Mouse (Mus musculus): Measurements from ENCODE around the gene Svbp. TPM values are rescaled to one million over a fixed set of nuclear protein-coding genes. Genes with fewer than 3 reads are reported as not detected.
A peak's percentile ranks its signal among the peaks of the same experiment; 100 is the strongest.

The Svbp gene
- polyA plus RNA-seq, 1 experiment from 2014 or later, result 164 TPM

DNA sequence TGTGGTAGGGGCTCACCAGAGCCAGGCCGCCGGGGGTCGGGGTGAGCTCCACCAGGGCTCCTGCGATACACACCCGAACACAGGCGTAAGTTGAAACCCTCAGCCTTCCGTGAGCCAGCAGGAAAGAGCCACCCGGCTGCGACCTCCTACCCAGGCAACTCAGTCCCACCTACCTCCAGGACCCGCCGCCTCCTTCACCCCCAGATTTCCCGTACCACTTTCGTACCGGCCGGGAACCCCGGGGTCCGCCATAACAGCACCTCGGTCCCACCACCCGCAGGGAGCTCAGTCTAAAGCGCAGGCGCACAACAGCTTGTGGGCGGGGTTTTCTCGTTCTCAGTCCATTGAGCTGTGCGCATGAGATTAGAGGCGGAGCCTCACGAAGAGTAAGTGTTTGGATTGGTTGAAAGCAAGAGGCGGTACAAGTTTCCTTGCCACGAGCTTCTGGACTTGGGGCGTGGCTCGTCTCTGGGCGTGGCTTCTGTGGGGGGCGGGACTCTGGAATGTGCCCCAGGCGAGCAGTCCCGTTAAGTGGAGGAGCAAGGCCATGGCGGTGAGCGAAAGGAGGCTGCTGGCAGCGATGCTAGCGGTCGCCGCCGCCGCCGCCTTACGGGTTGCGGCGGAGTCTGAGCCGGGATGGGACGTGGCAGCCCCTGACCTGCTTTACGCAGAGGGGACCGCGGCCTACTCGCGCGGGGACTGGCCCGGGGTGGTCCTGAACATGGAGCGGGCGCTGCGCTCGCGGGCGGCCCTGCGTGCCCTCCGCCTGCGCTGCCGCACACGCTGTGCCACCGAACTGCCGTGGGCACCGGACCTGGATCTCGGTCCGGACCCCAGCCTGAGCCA, 37.5 kb downstream of the Svbp start, which contains the start of the genes AU022252 and P3h1:
TSS of gene AU022252 (minus strand) at position 303 of the 846 bp plus-strand sequence.
TSS of gene P3h1 (plus strand) at position 506 of the 846 bp plus-strand sequence.
- H3K9ac ChIP-seq (ENCODE audit: low read length), result peak within 1 kb of the TSS; percentile 79
- no peaks in the 10 kb centered on the region for H3K4me1 ChIP-seq (ENCODE audit: control insufficient read depth, insufficient read depth, low read length)
- H3K36me3 ChIP-seq (ENCODE audit: control insufficient read depth, insufficient read depth, low read length), result no peaks in the 10 kb centered on the region
- no peaks in the 10 kb centered on the region for H3K9me3 ChIP-seq (ENCODE audit: control insufficient read depth, low read length)
- WGBS, result under 1% methylated on average over 71 of the region's 71 CpGs
- no peak within 1 kb of the TSS for H3K27ac ChIP-seq (replicated peaks; ENCODE audit: low read depth, low read length)
- ATAC-seq (ENCODE audit: insufficient number of reproducible peaks, low FRiP score, low TSS enrichment, low read depth) (peak; percentile 96), DNase-seq (ENCODE audit: low spot score) (peak; percentile 97)
- H3K4me3 ChIP-seq (ENCODE audit: low read depth, low read length), result peak within 1 kb of the TSS; percentile 89
- no peaks in the 10 kb centered on the region for H3K27me3 ChIP-seq (ENCODE audit: control insufficient read depth, insufficient read depth, low read length)
- peak within 1 kb of the TSS; percentile 88 for H3K4me2 ChIP-seq (ENCODE audit: low read depth, severe bottlenecking)

DNA sequence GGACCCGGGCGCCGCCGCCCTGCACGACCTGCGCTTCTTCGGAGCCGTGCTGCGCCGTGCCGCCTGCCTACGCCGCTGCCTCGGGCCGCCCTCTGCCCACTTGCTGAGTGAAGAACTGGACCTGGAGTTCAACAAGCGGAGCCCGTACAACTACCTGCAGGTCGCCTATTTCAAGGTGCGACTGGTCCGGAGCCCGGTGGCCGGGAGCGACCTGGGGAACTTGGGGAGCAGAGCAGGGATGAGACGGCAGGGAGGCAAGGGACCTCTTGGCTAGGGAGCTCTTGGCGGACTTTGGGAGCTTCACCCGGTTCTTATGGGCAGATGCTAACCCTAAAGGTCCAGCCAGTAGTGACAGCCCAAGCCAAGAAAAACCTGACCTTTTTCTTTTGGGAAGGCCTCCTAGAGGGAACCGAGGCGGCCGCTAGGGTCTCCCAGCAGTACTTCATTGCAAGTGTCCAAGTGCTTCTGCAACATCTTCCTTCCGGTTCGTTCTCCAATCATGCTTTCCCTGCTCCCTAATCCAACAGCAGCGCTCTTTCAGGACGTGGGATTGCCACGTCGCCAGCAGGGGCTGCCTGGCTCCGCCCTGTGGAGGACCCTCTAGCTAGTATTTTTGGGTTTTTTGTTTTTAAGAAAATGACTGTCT, 38.3 kb downstream of the Svbp start:
- H3K27ac ChIP-seq (replicated peaks; ENCODE audit: low read depth, low read length), result no peak overlapping the region
- DNase-seq (ENCODE audit: low spot score) (peak; percentile 65), ATAC-seq (ENCODE audit: insufficient number of reproducible peaks, low FRiP score, low TSS enrichment, low read depth) (no peak)
- no peaks in the 10 kb centered on the region for H3K9me3 ChIP-seq (ENCODE audit: control insufficient read depth, low read length)
- H3K4me2 ChIP-seq (ENCODE audit: low read depth, severe bottlenecking), result peak overlapping the region; percentile 88
- no peaks in the 10 kb centered on the region for H3K27me3 ChIP-seq (ENCODE audit: control insufficient read depth, insufficient read depth, low read length)
- H3K4me3 ChIP-seq (ENCODE audit: low read depth, low read length), result peak overlapping the region; percentile 89
- WGBS, result under 1% methylated on average over 36 of the region's 36 CpGs
- H3K9ac ChIP-seq (ENCODE audit: low read length), result peak overlapping the region; percentile 79
- H3K4me1 ChIP-seq (ENCODE audit: control insufficient read depth, insufficient read depth, low read length), result no peaks in the 10 kb centered on the region
- H3K36me3 ChIP-seq (ENCODE audit: control insufficient read depth, insufficient read depth, low read length), result no peaks in the 10 kb centered on the region

- Histone ChIP-seq H3K4me1 (ENCODE audit: control insufficient read depth, insufficient read depth, low read length) (no peaks in the 10 kb centered on the region), H3K36me3 (ENCODE audit: control insufficient read depth, insufficient read depth, low read length) (no peaks in the 10 kb centered on the region), H3K9me3 (ENCODE audit: control insufficient read depth, low read length) (no peaks in the 10 kb centered on the region), H3K4me3 (ENCODE audit: low read depth, low read length) (no peak overlapping the region), H3K9ac (ENCODE audit: low read length) (no peak overlapping the region), H3K27ac (replicated peaks; ENCODE audit: low read depth, low read length) (no peak overlapping the region), H3K27me3 (ENCODE audit: control insufficient read depth, insufficient read depth, low read length) (no peaks in the 10 kb centered on the region), H3K4me2 (ENCODE audit: low read depth, severe bottlenecking) (peak overlapping the region; percentile 88; the same call in 1 of the 2 replicates)
- DNase-seq (ENCODE audit: low spot score), result no peak
- no peak for ATAC-seq (ENCODE audit: insufficient number of reproducible peaks, low FRiP score, low TSS enrichment, low read depth)
- WGBS, result 90% methylated on average over 3 of the region's 3 CpGs
Measured at GRCm38 (mm10) chr4:119234348-119234747, 39.2 kb downstream of the Svbp start.

- H3K36me3 ChIP-seq (ENCODE audit: control insufficient read depth, insufficient read depth, low read length), result peaks cover 8% of the 10 kb centered on the region
Measured at GRCm38 (mm10) chr4:119238661-119239060, 43.6 kb downstream of the Svbp start.

DNA sequence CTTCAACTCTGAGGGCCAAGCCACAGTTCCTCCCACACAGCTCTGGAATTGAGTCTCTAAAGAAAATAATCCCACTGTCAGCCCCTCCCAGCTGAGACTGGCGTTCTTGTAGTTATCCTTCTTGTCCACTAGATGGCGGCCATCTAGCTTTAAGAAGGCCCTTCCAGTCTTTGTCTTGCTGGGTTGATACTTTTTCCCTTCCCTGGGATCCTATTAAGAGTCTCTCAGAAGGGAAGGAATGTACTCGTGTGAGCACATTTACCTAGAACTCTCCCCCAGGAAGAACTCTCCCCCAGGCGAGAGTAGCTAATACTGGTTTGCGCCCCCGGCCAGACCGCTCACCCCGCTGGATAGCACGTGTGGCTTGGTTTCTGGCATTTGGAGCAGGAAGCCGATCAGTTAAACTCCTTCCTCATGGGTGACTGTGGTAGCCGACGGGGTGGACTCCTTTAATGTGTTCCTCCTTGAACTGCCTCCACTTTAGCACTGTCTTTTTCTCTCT, 44.1 kb downstream of the Svbp start:
- ATAC-seq (ENCODE audit: insufficient number of reproducible peaks, low FRiP score, low TSS enrichment, low read depth), result 0 out of 2 replicates have a peak, but pooled peaks have one; percentile 32
- no peaks in the 10 kb centered on the region for H3K27me3 ChIP-seq (ENCODE audit: control insufficient read depth, insufficient read depth, low read length)
- DNase-seq (ENCODE audit: low spot score), result peak; percentile 52
- H3K4me1 ChIP-seq (ENCODE audit: control insufficient read depth, insufficient read depth, low read length), result no peaks in the 10 kb centered on the region
- H3K4me3 ChIP-seq (ENCODE audit: low read depth, low read length), result no peak overlapping the region
- 50% methylated on average over 12 of the region's 12 CpGs for WGBS
- H3K9me3 ChIP-seq (ENCODE audit: control insufficient read depth, low read length), result no peaks in the 10 kb centered on the region
- H3K4me2 ChIP-seq (ENCODE audit: low read depth, severe bottlenecking), result no peak overlapping the region
- H3K36me3 ChIP-seq (ENCODE audit: control insufficient read depth, insufficient read depth, low read length), result peaks cover 8% of the 10 kb centered on the region
- H3K9ac ChIP-seq (ENCODE audit: low read length), result 0 out of 2 replicates have a peak overlapping the region, but pooled peaks have one; percentile 19
- H3K27ac ChIP-seq (replicated peaks; ENCODE audit: low read depth, low read length), result no peak overlapping the region

More at GRCm38 (mm10) chr4:119238661-119239060, 43.6 kb downstream of the Svbp start:
- ATAC-seq (ENCODE audit: insufficient number of reproducible peaks, low FRiP score, low TSS enrichment, low read depth), result no peak
- H3K4me3 ChIP-seq (ENCODE audit: low read depth, low read length), result no peak overlapping the region
- no peak overlapping the region for H3K4me2 ChIP-seq (ENCODE audit: low read depth, severe bottlenecking)
- no peaks in the 10 kb centered on the region for H3K27me3 ChIP-seq (ENCODE audit: control insufficient read depth, insufficient read depth, low read length)
- no peak overlapping the region for H3K27ac ChIP-seq (replicated peaks; ENCODE audit: low read depth, low read length)
- DNase-seq (ENCODE audit: low spot score), result no peak
- 76% methylated on average over 3 of the region's 3 CpGs for WGBS
- H3K4me1 ChIP-seq (ENCODE audit: control insufficient read depth, insufficient read depth, low read length), result no peaks in the 10 kb centered on the region
- H3K9ac ChIP-seq (ENCODE audit: low read length), result no peak overlapping the region
- no peaks in the 10 kb centered on the region for H3K9me3 ChIP-seq (ENCODE audit: control insufficient read depth, low read length)

DNA sequence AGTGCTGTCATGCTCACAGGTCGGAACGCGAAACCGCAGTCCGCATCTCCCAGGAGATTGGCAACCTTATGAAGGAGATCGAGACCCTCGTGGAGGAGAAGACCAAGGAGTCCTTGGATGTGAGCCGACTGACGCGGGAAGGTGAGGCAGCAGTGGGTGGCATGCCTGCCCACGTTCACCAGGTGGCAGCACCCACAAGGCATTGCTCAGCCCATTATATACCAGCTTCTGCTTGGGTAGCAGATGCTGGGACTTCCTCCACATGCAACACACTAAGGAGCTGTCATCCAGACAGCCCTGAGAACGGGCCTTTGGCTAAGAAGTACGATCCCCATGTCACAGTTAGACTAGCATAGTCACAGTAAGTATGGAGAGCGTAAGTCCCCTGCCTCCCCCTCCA, 46.6 kb downstream of the Svbp start:
- no peaks in the 10 kb centered on the region for H3K4me1 ChIP-seq (ENCODE audit: control insufficient read depth, insufficient read depth, low read length)
- H3K4me3 ChIP-seq (ENCODE audit: low read depth, low read length), result no peak overlapping the region
- ATAC-seq (ENCODE audit: insufficient number of reproducible peaks, low FRiP score, low TSS enrichment, low read depth), result no peak
- 89% methylated on average over 14 of the region's 14 CpGs for WGBS
- H3K27me3 ChIP-seq (ENCODE audit: control insufficient read depth, insufficient read depth, low read length), result no peaks in the 10 kb centered on the region
- DNase-seq (ENCODE audit: low spot score), result no peak
- H3K4me2 ChIP-seq (ENCODE audit: low read depth, severe bottlenecking), result no peak overlapping the region
- no peak overlapping the region for H3K9ac ChIP-seq (ENCODE audit: low read length)
- no peaks in the 10 kb centered on the region for H3K9me3 ChIP-seq (ENCODE audit: control insufficient read depth, low read length)
- peaks cover 10% of the 10 kb centered on the region for H3K36me3 ChIP-seq (ENCODE audit: control insufficient read depth, insufficient read depth, low read length)
- no peak overlapping the region for H3K27ac ChIP-seq (replicated peaks; ENCODE audit: low read depth, low read length)

DNA sequence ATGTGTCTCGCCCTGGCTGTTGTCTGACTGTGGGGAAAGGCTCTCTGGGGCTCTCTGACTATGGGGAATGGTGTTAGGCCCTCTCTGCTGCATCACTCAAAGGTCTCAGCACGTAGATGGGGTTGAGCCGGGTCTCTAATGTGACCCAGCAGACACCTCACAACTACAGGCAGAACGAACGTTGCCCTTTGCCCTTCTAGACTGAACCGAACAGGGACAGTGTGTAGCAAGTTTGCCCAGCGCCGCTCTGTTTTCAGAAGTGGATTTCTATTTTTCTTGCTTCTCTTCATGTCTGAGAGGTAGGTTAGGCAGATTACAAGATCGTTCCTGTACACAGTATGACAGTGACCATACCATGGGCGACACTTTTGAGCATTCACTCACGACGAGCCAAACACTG, 47.5 kb downstream of the Svbp start:
- peaks cover 10% of the 10 kb centered on the region for H3K36me3 ChIP-seq (ENCODE audit: control insufficient read depth, insufficient read depth, low read length)
- no peaks in the 10 kb centered on the region for H3K4me1 ChIP-seq (ENCODE audit: control insufficient read depth, insufficient read depth, low read length)

DNA sequence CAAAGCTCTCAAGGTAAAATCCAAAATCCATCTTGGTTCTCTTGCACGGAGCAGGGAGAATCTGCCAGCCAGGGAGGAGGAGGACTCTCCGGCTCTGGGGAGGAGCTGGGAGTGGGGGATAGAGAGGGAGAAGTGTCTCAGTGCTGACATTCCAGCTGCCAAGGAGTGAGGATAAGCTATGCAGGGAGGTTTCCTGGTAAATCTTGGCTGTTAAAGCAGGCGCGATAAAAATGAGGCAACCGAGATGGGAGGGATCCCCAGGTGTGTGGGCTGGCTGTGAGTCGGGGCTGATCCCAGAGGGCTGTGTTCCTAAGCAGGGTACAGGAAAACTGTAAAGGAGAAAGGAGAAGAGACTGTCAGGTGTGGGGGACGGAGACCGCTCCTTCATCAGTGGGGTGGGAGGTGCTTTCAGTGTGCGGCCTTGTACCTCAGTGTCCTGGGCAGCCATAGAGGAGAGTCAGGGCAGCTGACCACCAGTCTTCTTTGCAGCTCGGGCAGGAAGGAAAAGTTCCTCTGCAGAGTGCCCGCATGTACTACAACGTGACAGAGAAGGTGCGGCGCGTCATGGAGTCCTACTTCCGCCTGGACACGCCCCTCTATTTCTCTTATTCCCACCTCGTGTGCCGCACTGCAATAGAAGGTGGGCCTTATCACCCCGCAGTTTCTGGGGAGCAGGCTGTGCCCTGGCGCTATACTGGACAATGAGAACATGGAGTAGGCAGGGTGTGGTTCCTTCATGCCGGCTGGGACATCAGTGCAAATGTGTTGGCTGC, 49.5 kb downstream of the Svbp start:
- ATAC-seq (ENCODE audit: insufficient number of reproducible peaks, low FRiP score, low TSS enrichment, low read depth) (no peak), DNase-seq (ENCODE audit: low spot score) (no peak)
- no peaks in the 10 kb centered on the region for H3K9me3 ChIP-seq (ENCODE audit: control insufficient read depth, low read length)
- H3K4me2 ChIP-seq (ENCODE audit: low read depth, severe bottlenecking), result no peak overlapping the region
- no peaks in the 10 kb centered on the region for H3K27me3 ChIP-seq (ENCODE audit: control insufficient read depth, insufficient read depth, low read length)
- H3K27ac ChIP-seq (replicated peaks; ENCODE audit: low read depth, low read length), result no peak overlapping the region
- 80% methylated on average over 22 of the region's 22 CpGs for WGBS
- no peak overlapping the region for H3K9ac ChIP-seq (ENCODE audit: low read length)
- peaks cover 14% of the 10 kb centered on the region for H3K36me3 ChIP-seq (ENCODE audit: control insufficient read depth, insufficient read depth, low read length)
- no peak overlapping the region for H3K4me3 ChIP-seq (ENCODE audit: low read depth, low read length)
- H3K4me1 ChIP-seq (ENCODE audit: control insufficient read depth, insufficient read depth, low read length), result no peaks in the 10 kb centered on the region

More for the DNA sequence above, 47.5 kb downstream of the Svbp start:
- WGBS, result 94% methylated on average over 12 of the region's 12 CpGs
- DNase-seq (ENCODE audit: low spot score), result no peak
- H3K9ac ChIP-seq (ENCODE audit: low read length), result no peak overlapping the region
- no peak overlapping the region for H3K27ac ChIP-seq (replicated peaks; ENCODE audit: low read depth, low read length)
- no peak overlapping the region for H3K4me3 ChIP-seq (ENCODE audit: low read depth, low read length)
- no peaks in the 10 kb centered on the region for H3K9me3 ChIP-seq (ENCODE audit: control insufficient read depth, low read length)
- no peak overlapping the region for H3K4me2 ChIP-seq (ENCODE audit: low read depth, severe bottlenecking)
- ATAC-seq (ENCODE audit: insufficient number of reproducible peaks, low FRiP score, low TSS enrichment, low read depth), result no peak
- no peaks in the 10 kb centered on the region for H3K27me3 ChIP-seq (ENCODE audit: control insufficient read depth, insufficient read depth, low read length)

Data from limb, embryonic 11.5 days (tissue).